Mouse (Mus musculus): ENCODE measurements around the gene Mamdc4.

DNA sequence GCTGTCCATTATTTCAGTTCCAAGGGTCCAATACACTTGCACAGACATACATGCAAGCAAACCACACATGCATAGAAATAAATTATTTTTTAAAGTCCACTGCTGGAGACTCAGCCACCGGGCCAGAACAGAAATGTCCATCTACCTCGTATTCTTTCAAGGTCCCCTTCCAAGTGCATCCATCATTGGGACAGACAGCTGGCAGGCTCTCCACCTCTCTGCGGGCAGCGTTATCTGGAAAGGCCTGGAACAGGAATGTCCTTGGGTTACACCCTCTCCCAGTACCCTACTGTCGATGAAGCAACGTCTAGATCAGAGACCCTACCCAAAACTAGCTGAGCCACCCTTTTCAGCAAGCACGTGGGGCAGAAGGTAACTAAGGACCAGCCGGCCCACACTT lies 38.1 kb downstream of the Mamdc4 start:
- no peak for TF ChIP-seq CTCF (IDR thresholded peaks at IDR 0.05; ENCODE audit: low read depth, low read length)
- TF ChIP-seq POLR2A (IDR thresholded peaks at IDR 0.05; ENCODE audit: extremely low read depth, insufficient read depth, low read length): no peak

Data from liver, adult 2 months (tissue).